Mouse (Mus musculus) stomach, embryonic 16.5 days (tissue): Measurements from ENCODE around the gene Mrc1. TPM values are rescaled to one million over a fixed set of nuclear protein-coding genes. Genes with fewer than 3 reads are reported as not detected.

Source experiments
- ATAC-seq: fragments of 200-750 bp; cut with Nextera tagmentation; 2 replicates; pipeline ENCODE4 v1.8.0; 2017; ENCODE audit warnings: moderate number of reproducible peaks, moderate TSS enrichment; ENCODE audit not compliant: insufficient read depth, low FRiP score
- H3K27ac ChIP-seq: fragments of 300-500 bp; sonication (generic); 2 replicates; pipeline ENCODE4 v1.5.1; 2014; ENCODE audit warnings: low read length
- H3K27me3 ChIP-seq: fragments of 300-500 bp; sonication (generic); 2 replicates; pipeline ENCODE4 v1.6.1; 2014; ENCODE audit warnings: low read length, control low read depth, mixed read lengths; ENCODE audit not compliant: control insufficient read depth, insufficient read depth
- H3K36me3 ChIP-seq: fragments of 300-500 bp; sonication (generic); 2 replicates; pipeline ENCODE4 v1.6.1; 2014; ENCODE audit warnings: low read length; ENCODE audit not compliant: control insufficient read depth, insufficient read depth
- H3K4me1 ChIP-seq: fragments of 300-500 bp; sonication (generic); 2 replicates; pipeline ENCODE4 v1.6.1; 2014; ENCODE audit warnings: low read length, control low read depth, mixed read lengths; ENCODE audit not compliant: control insufficient read depth, insufficient read depth
- H3K4me2 ChIP-seq: fragments of 300-500 bp; sonication (generic); 2 replicates; pipeline ENCODE4 v1.6.1; 2014; ENCODE audit warnings: low read depth, low read length, mixed read lengths
- H3K4me3 ChIP-seq: fragments of 300-500 bp; sonication (generic); replicated peaks from 2 replicates; pipeline ENCODE4 v1.5.1; 2014; ENCODE audit warnings: mild to moderate bottlenecking, low read length
- H3K9ac ChIP-seq: fragments of 300-500 bp; sonication (generic); 2 replicates; pipeline ENCODE4 v1.6.1; 2014; ENCODE audit warnings: low read length
- H3K9me3 ChIP-seq: fragments of 300-500 bp; sonication (generic); replicated peaks from 2 replicates; pipeline ENCODE4 v1.6.1; 2016; ENCODE audit warnings: low read length, control low read depth; ENCODE audit not compliant: control insufficient read depth
- WGBS: fragments of 180-500 bp; shearing (Covaris S2); extraction: QIAGEN DNeasy Blood & Tissue Kit; methylation state at CpG from one replicate; pipeline ENCODE4 v1.1.7; 2014; 5-methylcytosine and 5-hydroxymethylcytosine counted together
- polyA plus RNA-seq: library from polyadenylated mRNA; unstranded; fragments of >200 nt; fragmentation: Nextera tagmentation; extraction: Ambion mirVana; gene quantifications from 2 replicates; pipeline ENCODE4 v1.2.1, GENCODE M21; 2015

The Mrc1 gene
- polyA plus RNA-seq, 1 experiment from 2014 or later, result 12.6 TPM

DNA sequence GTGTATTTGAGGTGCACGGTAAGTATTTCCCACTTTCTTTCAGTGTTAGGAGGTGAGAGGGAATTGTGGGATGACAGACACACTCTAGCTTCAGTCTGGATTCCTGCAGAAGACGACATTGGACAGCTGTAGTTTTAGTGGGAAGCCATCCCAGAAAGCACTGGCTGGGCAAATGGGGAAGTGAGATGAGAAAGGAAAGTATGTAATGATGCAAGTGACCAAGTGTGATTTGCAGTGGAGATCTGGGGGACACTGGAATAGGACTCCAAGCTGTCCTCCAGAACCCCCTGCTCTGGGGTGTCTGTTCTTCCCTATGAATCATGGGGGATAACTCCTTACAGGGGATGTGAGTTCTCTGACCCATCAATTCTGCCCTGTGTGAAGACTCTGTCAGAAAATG, 4.8 kb downstream of the Mrc1 start:
- peaks cover 6% of the 10 kb centered on the region; the same call in 1 of the 2 replicates for H3K4me1 ChIP-seq
- 60% methylated on average over 2 of the region's 2 CpGs for WGBS
- ATAC-seq, result no peak
- H3K27me3 ChIP-seq, result no peaks in the 10 kb centered on the region
- H3K4me2 ChIP-seq, result no peak overlapping the region
- H3K27ac ChIP-seq, result no peak overlapping the region
- H3K9ac ChIP-seq, result no peak overlapping the region
- H3K36me3 ChIP-seq, result no peaks in the 10 kb centered on the region
- no peaks in the 10 kb centered on the region for H3K9me3 ChIP-seq
- H3K4me3 ChIP-seq, result no peak overlapping the region

DNA sequence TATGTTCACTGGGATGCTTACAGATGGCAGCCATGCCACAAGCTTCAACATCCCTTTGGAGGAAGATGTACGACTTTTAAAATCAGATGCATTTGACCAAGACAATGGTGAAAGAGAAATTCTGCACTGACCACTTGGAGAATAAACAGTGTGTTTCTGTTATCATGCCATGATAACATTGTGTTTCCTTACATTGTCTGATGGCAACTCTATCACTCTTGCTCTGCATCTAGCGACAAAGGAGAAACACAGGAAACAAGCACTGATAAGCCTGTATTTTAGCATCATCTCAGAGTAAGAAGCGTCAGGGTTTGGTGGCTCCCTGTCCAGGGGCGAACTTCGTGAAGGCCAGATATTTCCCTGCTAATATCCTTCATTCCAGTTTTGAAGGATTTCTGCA, 6.1 kb downstream of the Mrc1 start:
- no peaks in the 10 kb centered on the region for H3K36me3 ChIP-seq
- H3K4me3 ChIP-seq, result no peak overlapping the region
- H3K9ac ChIP-seq, result no peak overlapping the region
- ATAC-seq, result no peak
- no peak overlapping the region for H3K4me2 ChIP-seq
- no peaks in the 10 kb centered on the region for H3K27me3 ChIP-seq
- H3K27ac ChIP-seq, result no peak overlapping the region
- no peaks in the 10 kb centered on the region for H3K9me3 ChIP-seq
- WGBS, result 69% methylated on average over 5 of the region's 5 CpGs
- peaks cover 6% of the 10 kb centered on the region; the same call in 1 of the 2 replicates for H3K4me1 ChIP-seq

DNA sequence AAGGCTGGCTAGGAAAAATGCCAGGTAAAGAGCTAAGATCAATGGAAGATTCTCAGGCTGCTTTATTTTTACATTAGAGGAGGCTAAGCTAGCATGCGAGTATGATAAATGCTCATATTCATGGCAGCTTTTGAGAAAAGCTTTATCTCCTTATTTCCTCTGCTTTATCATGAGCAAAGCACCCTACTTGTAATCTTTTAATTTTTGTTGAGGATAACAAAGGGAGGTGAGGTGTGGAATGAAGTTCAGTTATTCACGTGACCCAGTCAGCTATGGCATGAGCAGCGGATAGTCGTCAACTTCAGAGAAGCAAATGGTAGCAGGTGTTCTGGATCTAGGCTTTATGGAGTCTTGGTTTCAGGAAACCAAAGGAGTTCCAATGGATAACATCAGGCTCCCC, 7.7 kb downstream of the Mrc1 start:
- Histone ChIP-seq H3K27ac (no peak overlapping the region), H3K36me3 (no peaks in the 10 kb centered on the region), H3K27me3 (no peaks in the 10 kb centered on the region), H3K4me1 (peaks cover 6% of the 10 kb centered on the region; the same call in 1 of the 2 replicates), H3K9me3 (no peaks in the 10 kb centered on the region), H3K4me3 (no peak overlapping the region), H3K4me2 (no peak overlapping the region), H3K9ac (no peak overlapping the region)
- ATAC-seq, result no peak
- 78% methylated on average over 4 of the region's 4 CpGs for WGBS

DNA sequence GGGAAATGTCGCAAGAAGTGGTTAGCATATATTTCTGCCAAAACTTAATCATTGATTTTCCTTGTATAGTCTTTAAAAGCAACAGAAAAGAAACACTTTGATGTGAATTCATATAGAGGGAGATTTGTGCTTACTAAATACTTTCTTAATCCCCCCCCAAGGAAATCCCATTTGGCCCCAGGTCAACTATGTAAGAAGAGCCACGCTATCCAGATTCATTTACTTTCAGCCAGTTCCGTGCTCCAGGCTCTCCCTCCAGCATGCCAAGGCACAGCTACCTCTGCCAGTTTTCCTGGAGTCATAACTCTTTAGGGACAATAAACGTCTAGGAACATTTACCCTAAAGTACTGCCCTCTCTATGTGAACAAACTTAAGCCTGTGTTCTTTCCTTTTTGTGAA, 8.5 kb downstream of the Mrc1 start:
- 39% methylated on average over 4 of the region's 4 CpGs for WGBS
- H3K4me2 ChIP-seq, result no peak overlapping the region
- H3K4me3 ChIP-seq, result no peak overlapping the region
- H3K36me3 ChIP-seq, result no peaks in the 10 kb centered on the region
- H3K4me1 ChIP-seq, result peaks cover 6% of the 10 kb centered on the region; the same call in 1 of the 2 replicates
- no peaks in the 10 kb centered on the region for H3K27me3 ChIP-seq
- no peaks in the 10 kb centered on the region for H3K9me3 ChIP-seq
- 0 out of 2 replicates have a peak overlapping the region, but pooled peaks have one; percentile 24 for H3K27ac ChIP-seq
- H3K9ac ChIP-seq, result no peak overlapping the region
- peak; percentile 44; the same call in 1 of the 2 replicates for ATAC-seq

DNA sequence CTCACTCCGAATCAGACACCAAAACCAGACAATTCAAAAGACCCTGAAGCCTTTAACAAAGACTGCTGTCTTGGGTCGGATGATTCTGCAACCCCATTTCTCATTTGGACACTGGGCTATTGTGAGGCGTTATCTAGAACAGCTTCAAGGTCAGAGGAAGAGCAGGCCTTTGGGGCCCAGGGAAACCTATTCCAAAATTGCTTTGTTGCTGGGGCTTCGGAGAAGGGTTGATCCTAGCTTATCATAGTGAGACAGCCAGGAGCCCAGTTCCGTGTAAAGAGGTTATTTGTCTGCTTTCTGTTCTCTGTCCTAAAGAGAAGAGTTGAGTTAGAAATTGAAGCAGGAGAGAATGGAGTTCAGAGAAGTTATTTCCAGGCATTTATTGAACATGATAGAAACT, 10.0 kb downstream of the Mrc1 start:
- ATAC-seq, result no peak
- Histone ChIP-seq H3K9ac (no peak overlapping the region), H3K4me3 (no peak overlapping the region), H3K4me1 (peaks cover 7% of the 10 kb centered on the region; the same call in 1 of the 2 replicates), H3K27ac (no peak overlapping the region), H3K4me2 (no peak overlapping the region), H3K9me3 (no peaks in the 10 kb centered on the region), H3K27me3 (no peaks in the 10 kb centered on the region), H3K36me3 (no peaks in the 10 kb centered on the region)
- WGBS, result 64% methylated on average over 5 of the region's 5 CpGs

DNA sequence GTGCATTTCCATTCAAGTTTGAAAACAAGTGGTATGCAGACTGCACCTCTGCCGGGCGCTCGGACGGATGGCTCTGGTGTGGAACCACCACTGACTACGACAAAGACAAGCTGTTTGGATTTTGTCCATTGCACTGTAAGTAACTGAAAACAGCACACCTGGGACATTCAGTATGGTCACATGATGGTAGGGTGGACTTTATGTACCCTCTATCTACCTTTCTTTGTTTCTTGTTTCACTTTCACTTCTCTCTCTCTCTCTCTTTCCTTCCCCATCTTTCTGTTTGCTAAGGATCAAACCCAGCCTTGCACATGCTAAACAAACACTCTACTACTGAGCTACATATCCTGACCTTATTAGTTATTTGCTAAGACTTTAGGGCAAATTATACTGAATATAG, 15.0 kb downstream of the Mrc1 start:
- no peaks in the 10 kb centered on the region for H3K27me3 ChIP-seq
- no peak overlapping the region for H3K27ac ChIP-seq
- no peak for ATAC-seq
- H3K9ac ChIP-seq, result no peak overlapping the region
- no peak overlapping the region for H3K4me2 ChIP-seq
- 86% methylated on average over 5 of the region's 5 CpGs for WGBS
- H3K4me1 ChIP-seq, result 0 out of 2 replicates have a peak, but pooled peaks cover 3% of the 10 kb centered on the region
- H3K36me3 ChIP-seq, result no peaks in the 10 kb centered on the region
- H3K4me3 ChIP-seq, result no peak overlapping the region
- no peaks in the 10 kb centered on the region for H3K9me3 ChIP-seq

DNA sequence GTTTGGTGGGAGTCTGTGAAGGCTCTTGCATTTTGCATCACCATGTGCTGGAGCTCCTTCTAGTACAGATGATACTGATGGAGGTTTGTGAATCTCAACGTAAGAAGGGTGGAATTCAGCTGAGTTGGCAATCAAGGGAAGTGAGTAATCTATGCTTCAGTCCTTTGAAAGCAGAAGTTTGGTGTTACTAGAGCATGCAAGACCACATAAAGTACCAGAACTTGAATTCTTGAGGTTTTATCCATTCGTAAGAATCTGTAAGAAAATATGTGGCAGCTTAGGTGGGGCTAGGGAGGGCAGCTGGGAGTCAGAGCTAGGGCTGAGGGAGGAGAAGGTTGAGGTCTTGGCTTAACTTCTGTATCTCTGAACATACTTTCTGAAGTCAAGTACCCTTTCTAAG, 15.5 kb downstream of the Mrc1 start:
- H3K36me3 ChIP-seq, result no peaks in the 10 kb centered on the region
- WGBS, result 60% methylated on average over 2 of the region's 2 CpGs
- H3K4me3 ChIP-seq, result no peak overlapping the region
- ATAC-seq, result no peak
- no peak overlapping the region for H3K9ac ChIP-seq
- no peaks in the 10 kb centered on the region for H3K27me3 ChIP-seq
- no peaks in the 10 kb centered on the region for H3K9me3 ChIP-seq
- H3K4me2 ChIP-seq, result no peak overlapping the region
- no peak overlapping the region for H3K27ac ChIP-seq
- 0 out of 2 replicates have a peak, but pooled peaks cover 3% of the 10 kb centered on the region for H3K4me1 ChIP-seq

DNA sequence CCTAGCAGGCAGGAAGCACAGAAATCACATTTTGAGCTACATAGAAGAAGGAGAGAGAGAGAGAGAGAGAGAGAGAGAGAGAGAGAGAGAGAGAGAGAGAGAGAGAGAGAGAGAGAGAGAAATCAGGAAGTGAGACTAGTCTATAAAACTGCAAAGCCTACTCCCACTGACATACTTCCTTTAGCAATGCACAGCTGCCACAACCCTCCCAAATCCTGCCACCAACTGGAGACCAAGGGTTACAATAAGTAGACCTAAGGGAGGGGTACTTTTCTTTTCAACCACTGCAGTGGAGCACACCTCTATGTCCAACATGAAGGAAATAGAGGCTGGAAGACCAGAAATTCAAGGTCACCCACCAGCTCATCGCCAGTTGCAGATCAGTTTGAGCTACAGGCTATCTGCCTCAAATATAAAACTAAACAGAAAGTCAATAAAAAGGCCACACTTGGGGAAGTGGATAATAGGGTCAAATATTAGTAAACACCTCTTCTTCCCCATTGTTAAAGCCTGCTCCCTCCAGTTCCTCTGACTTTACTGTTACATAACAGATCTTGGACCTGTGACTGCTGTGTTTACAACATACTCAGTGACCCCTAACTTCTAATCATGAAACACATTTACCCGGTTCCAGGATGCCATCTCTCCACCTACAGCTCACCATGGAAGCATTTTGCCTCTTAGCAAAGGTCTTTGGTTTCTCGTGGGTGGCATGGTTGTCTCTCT, 20.8 kb downstream of the Mrc1 start:
- H3K9ac ChIP-seq, result no peak overlapping the region
- H3K27me3 ChIP-seq, result no peaks in the 10 kb centered on the region
- no peaks in the 10 kb centered on the region for H3K4me1 ChIP-seq
- 67% methylated on average over 3 of the region's 3 CpGs for WGBS
- no peak overlapping the region for H3K4me2 ChIP-seq
- no peak overlapping the region for H3K27ac ChIP-seq
- no peak overlapping the region for H3K4me3 ChIP-seq
- no peaks in the 10 kb centered on the region for H3K36me3 ChIP-seq
- H3K9me3 ChIP-seq, result no peaks in the 10 kb centered on the region
- ATAC-seq, result no peak

DNA sequence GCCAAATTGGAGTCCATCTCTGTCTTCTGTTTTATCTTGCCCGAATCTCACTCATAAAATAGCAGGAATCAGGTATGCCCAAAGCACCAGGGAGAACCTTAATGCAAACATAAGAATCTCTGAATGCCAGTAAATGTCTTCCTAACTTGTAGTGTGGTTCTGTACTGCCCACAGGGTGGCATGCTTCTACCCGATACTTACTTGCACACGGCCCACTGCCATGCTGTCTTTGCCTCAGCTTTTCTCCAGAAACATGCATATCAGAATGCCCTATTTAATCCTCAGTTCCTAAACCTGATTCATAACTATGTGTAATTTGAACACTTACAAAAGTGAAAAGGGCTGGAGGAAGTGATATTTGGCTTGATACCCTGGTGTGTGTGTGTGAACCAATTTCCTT, 22.7 kb downstream of the Mrc1 start:
- H3K27me3 ChIP-seq, result no peaks in the 10 kb centered on the region
- ATAC-seq, result no peak
- no peaks in the 10 kb centered on the region for H3K4me1 ChIP-seq
- no peaks in the 10 kb centered on the region for H3K36me3 ChIP-seq
- no peak overlapping the region for H3K27ac ChIP-seq
- no peak overlapping the region for H3K9ac ChIP-seq
- no peak overlapping the region for H3K4me2 ChIP-seq
- H3K4me3 ChIP-seq, result no peak overlapping the region
- H3K9me3 ChIP-seq, result no peaks in the 10 kb centered on the region
- 77% methylated on average over 3 of the region's 3 CpGs for WGBS
